Mouse (Mus musculus): Measurements from ENCODE around the gene Ipo9.

The Ipo9 gene

DNA sequence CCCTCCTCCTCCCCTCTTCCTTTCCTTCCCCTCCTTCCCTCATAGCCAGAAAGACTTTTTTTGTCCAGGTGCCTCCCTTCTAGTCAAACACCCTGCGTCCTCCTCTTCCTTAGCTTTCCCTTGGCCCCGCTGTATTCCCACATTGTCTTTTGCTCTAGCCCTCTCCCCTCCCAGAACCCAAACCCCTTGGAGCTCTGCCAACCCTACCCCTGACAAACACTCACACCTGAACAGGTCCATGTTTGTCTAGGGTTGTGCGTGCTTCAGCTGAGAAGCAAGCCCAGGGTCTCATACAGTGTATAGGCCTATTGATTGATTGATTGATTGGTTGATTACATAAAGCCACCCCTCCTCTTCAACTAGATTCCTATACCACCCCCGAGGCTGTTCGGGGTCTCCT is 60.9 kb downstream of the Ipo9 start:
- no peak for DNase-seq (ENCODE audit: inconsistent age in 2 of 2, low spot score in 1 of 2)

- peak; percentile 80 to 88 for DNase-seq (ENCODE audit: inconsistent age in 2 of 2, low spot score in 1 of 2)
These were observed 61.3 kb downstream of the Ipo9 start for GRCm38 (mm10) chr1:135368982-135369381.

GRCm38 (mm10) chr1:135368245-135368644 is 62.1 kb downstream of the Ipo9 start:
- peak; percentile 91 to 96 for DNase-seq (ENCODE audit: inconsistent age in 2 of 2, low spot score in 1 of 2)

DNA sequence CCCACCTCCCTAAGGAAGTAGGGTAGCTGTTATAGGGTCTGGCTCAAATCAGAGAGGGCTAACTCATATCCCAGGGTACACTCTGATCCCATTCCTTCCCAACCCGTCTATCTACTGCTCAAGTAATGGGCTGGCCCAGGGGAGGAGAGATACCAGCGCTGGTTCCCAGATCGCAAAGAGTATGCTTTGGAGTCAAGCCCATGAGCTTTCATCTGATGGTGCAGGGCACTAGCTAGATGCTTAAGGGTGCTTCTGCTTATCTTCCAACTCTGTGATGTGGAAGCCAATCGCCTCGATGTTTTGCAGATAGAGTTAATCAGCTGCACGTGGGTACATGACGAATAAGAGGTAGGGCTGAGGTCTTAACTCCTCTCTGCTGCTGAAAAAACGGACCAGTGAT is 62.7 kb downstream of the Ipo9 start:
- DNase-seq (ENCODE audit: inconsistent age in 2 of 2, low spot score in 1 of 2), result peak in 1 of 2 experiments; percentile 56

DNA sequence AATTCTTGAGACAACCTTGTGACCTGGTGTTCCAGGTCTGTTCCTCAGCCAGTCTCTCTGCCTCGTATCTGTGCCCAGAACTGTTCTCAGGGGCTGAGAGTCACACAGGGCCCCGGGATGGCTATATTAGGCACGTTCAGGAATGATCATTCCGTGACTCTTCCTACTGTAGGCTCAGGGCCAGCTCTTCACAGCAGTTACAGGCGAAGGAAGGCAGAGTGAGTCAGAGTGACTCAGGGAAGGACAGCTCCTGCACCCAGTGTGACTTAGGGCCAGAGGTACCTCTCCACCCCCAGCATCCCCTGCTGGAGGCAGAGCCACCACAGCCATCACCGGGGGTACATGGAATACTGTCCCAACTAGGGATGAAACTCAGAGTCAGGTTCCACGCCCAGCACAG is 63.3 kb downstream of the Ipo9 start:
- DNase-seq (ENCODE audit: inconsistent age in 2 of 2, low spot score in 1 of 2), result peak; percentile 85 to 87

GRCm38 (mm10) chr1:135366380-135366779 is 63.9 kb downstream of the Ipo9 start:
- DNase-seq (ENCODE audit: inconsistent age in 2 of 2, low spot score in 1 of 2), result no peak

DNA sequence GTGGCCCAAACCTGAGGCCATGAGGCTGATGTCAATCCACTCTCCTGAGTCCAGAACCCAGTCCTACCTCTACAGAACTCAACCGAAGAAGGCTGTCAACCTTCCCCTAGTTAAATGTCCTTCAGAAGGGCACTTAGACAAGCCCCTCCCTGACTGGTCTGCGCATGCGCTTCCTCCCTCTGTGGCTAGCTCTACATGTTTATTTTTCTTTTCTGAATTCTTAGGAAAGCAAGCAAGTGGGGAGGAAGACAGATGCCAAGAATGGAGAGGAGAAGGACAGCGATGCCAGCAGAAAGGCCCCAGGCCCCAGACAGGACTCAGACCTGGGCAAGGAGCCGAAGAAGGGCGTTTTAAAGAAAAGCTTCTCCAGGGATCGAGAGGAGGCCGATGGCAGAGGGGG is 66.9 kb downstream of the Ipo9 start:
- no peak for DNase-seq (ENCODE audit: inconsistent age in 2 of 2, low spot score in 1 of 2)

DNA sequence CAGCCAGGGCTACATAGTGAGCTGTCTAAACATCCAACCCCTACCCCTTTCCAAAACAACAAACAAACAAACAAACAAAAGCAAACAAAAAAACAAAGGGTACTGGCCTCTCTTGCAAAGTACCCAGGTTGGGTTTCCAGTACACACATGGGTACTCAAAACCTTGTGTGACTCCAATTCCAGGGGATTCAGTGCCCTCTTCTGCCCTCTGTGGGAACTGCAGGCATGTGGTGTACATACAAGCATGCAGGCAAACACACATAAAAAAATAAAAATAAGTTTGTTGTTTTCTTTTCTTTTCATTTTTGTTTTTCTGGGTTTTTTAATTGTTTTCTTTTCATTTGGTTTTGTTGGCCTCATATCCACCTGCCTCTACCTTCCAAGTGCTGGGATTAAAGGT is 68.2 kb downstream of the Ipo9 start:
- no peak for DNase-seq (ENCODE audit: inconsistent age in 2 of 2, low spot score in 1 of 2)

GRCm38 (mm10) chr1:135361491-135361890 is 68.8 kb downstream of the Ipo9 start:
- DNase-seq (ENCODE audit: inconsistent age in 2 of 2, low spot score in 1 of 2), result no peak

DNA sequence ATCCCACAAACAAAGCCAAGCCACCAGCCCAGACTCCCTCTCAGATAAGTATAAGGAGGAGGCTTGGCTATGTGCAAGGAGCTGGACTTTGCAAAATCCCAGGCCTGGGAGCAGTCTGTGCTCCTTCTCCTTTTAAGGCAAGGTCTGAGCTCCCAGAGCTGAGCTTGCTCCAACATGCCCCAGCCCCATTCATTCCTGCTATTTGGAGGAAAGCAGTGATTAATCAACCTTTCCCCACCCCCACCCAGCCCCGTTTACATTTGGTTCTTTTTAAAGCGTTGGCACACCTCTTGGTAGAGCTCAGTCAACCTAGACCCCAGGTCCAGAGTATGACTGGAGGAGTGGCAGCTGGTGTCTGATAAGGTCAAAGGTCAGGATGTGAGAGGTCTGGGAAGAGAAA is 71.2 kb downstream of the Ipo9 start:
- DNase-seq (ENCODE audit: inconsistent age in 2 of 2, low spot score in 1 of 2), result no peak

DNA sequence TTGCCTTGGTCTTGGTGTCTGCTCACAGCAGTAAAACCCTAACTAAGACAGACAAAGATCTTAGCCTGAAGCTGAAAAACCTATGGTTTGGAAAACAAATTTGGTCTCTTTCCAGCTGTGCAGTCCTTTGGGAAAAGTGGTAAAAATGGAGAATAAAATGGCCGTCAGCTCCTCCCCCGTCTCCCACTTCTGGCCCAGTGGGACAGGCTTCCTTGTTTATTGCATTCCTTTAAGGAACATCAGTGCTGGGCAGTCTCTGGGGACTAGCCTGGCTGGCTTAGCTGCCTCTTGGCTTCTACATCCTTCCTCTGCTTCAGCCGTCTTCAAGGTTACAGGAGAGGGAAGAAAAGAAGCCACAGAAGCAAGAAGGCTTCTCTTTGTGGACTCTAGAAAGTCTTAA is 78.3 kb downstream of the Ipo9 start:
- DNase-seq (ENCODE audit: inconsistent age in 2 of 2, low spot score in 1 of 2), result peak in 1 of 2 experiments; percentile 40

- DNase-seq (ENCODE audit: inconsistent age in 2 of 2, low spot score in 1 of 2), result peak; percentile 75 to 87
These were observed 82.7 kb downstream of the Ipo9 start for GRCm38 (mm10) chr1:135347498-135348169.

DNA sequence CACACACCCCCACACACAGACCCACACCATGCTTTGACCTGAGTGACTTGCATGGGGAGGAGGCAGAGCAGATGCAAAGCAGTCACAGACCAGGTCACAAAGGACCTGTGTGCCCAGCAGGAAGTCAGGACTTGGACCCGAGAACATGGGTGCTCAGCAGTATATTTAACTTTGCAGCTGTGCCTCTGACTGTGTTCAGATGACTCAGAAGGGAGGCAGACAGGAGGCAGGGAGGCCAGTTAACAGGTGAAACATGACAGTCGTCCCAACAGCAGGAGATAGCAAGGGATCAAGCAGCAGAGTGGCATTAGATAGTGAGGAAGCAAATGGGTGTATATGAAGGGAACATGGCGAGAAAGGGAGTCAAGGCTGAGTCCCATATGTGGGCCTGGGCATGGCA is 83.4 kb downstream of the Ipo9 start:
- DNase-seq (ENCODE audit: inconsistent age in 2 of 2, low spot score in 1 of 2), result no peak

- no peak for DNase-seq (ENCODE audit: inconsistent age in 2 of 2, low spot score in 1 of 2)
These were observed 86.3 kb downstream of the Ipo9 start for GRCm38 (mm10) chr1:135344026-135344425.

DNA sequence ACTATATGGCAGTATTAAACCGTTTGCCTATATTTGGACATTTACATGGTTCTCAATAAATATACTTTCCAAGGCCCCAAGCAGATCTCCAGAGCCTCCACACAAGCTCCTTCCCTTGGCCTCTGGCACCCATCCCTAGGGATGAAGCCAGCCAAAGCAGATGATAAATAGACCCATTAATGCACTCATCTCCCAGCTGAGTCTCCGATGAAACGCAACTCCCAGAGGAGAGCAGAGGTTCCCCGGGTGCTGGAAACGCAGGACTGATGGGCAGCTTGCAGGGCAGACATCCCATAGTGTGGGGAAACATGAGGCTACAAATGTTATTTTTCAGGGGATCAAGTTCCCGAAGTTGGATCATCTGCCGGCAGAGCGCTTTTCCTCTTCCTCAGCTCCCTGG is 88.4 kb downstream of the Ipo9 start:
- DNase-seq (ENCODE audit: inconsistent age in 2 of 2, low spot score in 1 of 2), result no peak
